Mouse (Mus musculus): ENCODE results near the gene Olfr632.

GRCm38 (mm10) chr7:103944137-103944536 is 10.0 kb downstream of the Olfr632 start, which contains the start of gene Olfr633:
- TF ChIP-seq CTCF (IDR thresholded peaks at IDR 0.05; ENCODE audit: control insufficient read depth, insufficient read depth, low read length) (no peak), POLR2A (IDR thresholded peaks at IDR 0.05; ENCODE audit: borderline replicate concordance, control insufficient read depth, low read depth, low read length) (no peak)
